Mouse (Mus musculus) left cerebral cortex, postnatal 14 days (tissue): ENCODE results near the gene Akt2. TPM values are rescaled to one million over a fixed set of nuclear protein-coding genes. Genes with fewer than 3 reads are reported as not detected.

Experiments
- DNase-seq, 2 experiments: peaks; one replicate each; pipeline ENCODE4 v3.0.0; 2021 to 2022; ENCODE audit warnings: low spot score in 2 of 2, mixed read lengths in 1 of 2
- intact Hi-C: fragments of 180-260 bp; cut with DNase I; formaldehyde crosslinking; loops from one replicate; pipeline ENCODE4 v1.15.1; 2025
- total RNA-seq, 2 experiments: library from RNA; stranded (reverse); gene quantifications; 2 replicates each; pipeline ENCODE4 v1.2.3; 2021

Akt2 gene
- total RNA-seq, 2 experiments from 2014 or later, result 114 to 147 TPM

DNA sequence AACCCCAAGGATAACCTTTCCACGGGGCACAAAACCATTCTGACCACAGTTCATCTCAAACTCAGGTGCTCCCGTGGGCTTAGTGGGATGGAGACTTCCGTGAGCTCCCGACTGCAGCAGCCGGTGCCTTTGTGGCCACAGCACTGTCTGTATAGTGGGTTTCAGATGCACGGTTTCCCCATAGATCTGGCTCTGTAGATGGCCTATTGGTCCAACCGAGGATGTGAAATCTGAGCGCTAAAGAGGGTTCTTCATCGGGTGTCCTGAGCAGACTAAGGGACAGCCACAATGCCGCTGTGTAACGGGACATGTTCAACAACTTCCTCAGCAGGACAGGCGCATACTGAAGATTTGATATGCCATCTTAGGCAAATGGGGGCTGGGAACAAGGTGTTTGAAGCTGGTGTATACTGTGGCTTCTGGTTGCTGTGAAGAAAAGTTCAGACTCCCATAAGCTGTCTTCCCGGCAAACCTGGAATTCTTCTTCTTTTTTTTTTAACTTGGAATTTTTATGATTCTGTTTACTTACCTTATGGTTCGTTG lies 97.0 kb downstream of the Akt2 start:
- intact Hi-C loops, result loop anchor here (5.0 to 10.0 kb wide), 3 partner anchors 39 to 354 kb away; partner anchors contain the start of genes Blvrb, Ltbp4 and Sptbn4

DNA sequence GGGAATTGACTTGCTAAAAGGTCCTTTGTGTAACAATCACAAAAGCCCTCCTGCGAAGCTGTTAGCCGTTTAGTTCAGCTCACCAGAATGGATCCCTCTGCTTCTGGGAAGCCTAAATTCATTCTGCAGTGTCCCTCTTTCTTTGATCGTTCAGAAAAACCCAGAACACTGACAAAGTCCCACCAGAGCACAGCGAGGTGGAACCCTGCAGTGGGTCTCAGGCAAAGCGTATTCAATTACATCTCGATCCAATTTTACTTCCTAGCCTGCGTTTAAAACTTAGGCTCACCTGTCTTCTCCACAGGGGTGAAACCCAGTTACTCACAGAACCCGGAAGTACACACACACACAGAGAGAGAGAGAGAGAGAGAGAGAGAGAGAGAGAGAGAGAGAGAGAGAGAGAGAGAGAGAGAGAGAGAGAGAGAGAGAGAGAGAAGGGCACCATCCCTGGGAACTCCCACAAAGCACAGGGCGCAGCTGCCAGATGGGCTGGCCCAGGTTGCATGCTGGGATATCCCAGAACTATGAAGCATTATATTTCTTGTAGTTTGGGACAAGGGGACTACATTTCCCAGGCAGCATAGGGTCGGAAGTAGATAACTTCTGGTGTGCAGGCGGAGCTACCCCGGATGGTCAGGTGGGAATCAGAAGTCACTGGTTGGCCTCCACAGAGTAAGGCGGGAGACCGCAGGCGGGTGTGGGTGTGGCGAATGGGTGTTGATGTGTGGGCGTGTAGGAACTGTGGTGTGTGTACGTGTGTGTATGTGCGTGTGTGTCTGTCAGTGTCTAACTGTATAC lies 97.7 kb downstream of the Akt2 start, which contains the start of gene Zfp607b:
Gene Zfp607b, plus strand, starts transcription at position 526 of the 798 bp plus-strand sequence.
- intact Hi-C loops, result loop anchor here (5.0 to 10.0 kb wide), 3 partner anchors 38 to 354 kb away; partner anchors contain the start of genes Blvrb, Ltbp4 and Sptbn4

More for the DNA sequence above, 97.0 kb downstream of the Akt2 start:
- DNase-seq, result no peak

More for the DNA sequence above, 97.7 kb downstream of the Akt2 start, which contains the start of gene Zfp607b:
- DNase-seq, result peak; percentile 91 to 97

Other genes with a start within 250 kb of the Akt2 start
- 10 to 100 TPM; 22.2 to 27.4 TPM for gene Shkbp1, start 235.5 kb upstream of the Akt2 start, total RNA-seq
- gene Gm20479, start 234.1 kb upstream of the Akt2 start, total RNA-seq, result not detected
- gene Sptbn4, start 143.9 kb upstream of the Akt2 start, total RNA-seq, result 100 to 1,000 TPM; 128 to 132 TPM
- 10 to 100 TPM; 11.7 to 13.0 TPM for gene Blvrb, start 143.6 kb upstream of the Akt2 start, total RNA-seq
- 1 to 10 TPM; 3.0 to 3.1 TPM for gene Sertad3, start 117.8 kb upstream of the Akt2 start, total RNA-seq
- gene Sertad1, start 104.6 kb upstream of the Akt2 start, total RNA-seq, result 10 to 100 TPM in 1 of 2 experiments, 1 to 10 TPM in 1; 8.7 to 12.9 TPM
- gene Prx, start 92.2 kb upstream of the Akt2 start, total RNA-seq, result under 1 TPM; 0.57 to 0.66 TPM
- not detected for gene Hipk4, start 68.3 kb upstream of the Akt2 start, total RNA-seq
- gene Pld3, start 38.3 kb upstream of the Akt2 start, total RNA-seq, result 100 to 1,000 TPM; 805 to 820 TPM
- 10 to 100 TPM; 24.5 to 27.8 TPM for gene 2310022A10Rik, start 38.3 kb upstream of the Akt2 start, total RNA-seq
- gene Ttc9b, start 62.4 kb downstream of the Akt2 start, total RNA-seq, result 100 to 1,000 TPM; 158 to 159 TPM
- gene Map3k10, start 83.0 kb downstream of the Akt2 start, total RNA-seq, result 100 to 1,000 TPM; 228 to 233 TPM
- gene Zfp607b, start 97.8 kb downstream of the Akt2 start, total RNA-seq, result 1 to 10 TPM; 8.0 to 8.1 TPM
- 10 to 100 TPM; 33.7 to 34.4 TPM for gene Zfp60, start 139.8 kb downstream of the Akt2 start, total RNA-seq
- gene Zfp626, start 215.6 kb downstream of the Akt2 start, total RNA-seq, result 1 to 10 TPM; 8.1 to 8.7 TPM
- gene Zfp59, start 247.1 kb downstream of the Akt2 start, total RNA-seq, result 1 to 10 TPM; 4.0 to 4.5 TPM